Mouse (Mus musculus) mesoderm, embryonic 11.5 days (tissue): ENCODE results near the gene Pcp4l1.

ENCODE experiments used
- DNase-seq: peaks from one replicate; pipeline ENCODE4 v3.0.0-alpha.2; 2012; ENCODE audit warnings: low read depth, low spot score

The Pcp4l1 gene

DNA sequence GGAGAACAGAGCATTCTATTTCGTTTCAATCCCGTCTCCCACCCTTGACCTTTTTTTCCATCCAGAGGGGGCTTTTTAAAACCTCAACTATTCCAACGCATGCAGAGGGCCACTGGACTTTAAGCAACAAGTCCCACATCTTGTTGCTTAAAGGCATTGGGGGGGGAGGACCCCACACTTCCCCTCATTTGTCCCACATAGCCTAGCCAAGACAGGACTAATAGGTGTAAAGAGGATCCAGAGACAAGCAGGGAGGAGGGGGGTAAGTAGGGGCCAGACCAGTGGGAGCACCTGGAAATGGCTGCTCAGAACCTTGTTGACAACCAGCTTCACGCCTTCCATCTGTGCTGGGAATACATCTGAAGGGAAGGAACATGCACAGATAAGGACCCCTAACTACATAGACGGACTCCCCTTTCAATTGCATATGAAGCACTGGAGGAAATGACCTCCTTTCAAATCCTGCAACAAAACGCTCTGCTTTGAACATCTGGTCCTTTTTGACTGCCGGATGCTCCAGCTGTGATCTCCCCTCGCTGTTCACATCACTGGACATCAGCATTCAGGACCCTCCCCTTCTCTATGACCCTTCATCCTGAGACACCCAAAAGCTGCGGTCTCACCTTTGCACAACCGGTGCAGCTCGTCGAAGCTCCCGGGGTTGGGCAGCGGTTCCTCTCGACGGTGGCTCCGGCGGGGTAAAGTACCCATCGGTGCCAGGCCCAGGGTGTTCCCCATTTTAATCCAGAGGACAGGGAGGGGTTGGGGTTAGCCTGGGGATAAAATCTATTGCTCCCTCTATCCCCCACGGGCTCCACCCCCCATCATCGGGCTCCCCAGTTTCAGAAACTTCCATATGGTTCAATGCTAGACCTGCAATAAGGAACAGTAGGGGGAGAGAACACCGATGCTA lies 25.5 kb upstream of the Pcp4l1 start:
- no peak for DNase-seq

DNA sequence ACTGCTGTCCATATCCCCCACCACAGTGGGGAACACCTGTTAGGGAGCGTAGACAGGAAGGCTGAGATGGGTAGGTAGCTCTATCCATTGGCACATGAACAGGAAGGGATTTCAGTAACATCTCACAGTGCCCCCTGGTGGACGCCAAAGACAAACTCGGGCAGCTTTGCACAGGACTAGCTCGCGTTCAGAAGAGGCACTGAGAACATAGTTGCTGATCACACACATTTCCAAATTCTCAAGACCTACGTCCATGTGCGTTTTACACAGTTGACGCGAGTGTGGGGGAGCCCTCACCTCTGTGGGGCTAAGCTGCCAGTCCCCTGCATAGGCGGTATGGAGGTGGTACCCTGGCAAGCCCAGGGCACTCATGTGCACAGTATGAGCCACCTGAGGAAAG lies 24.8 kb upstream of the Pcp4l1 start:
- DNase-seq = peak; percentile 87

- DNase-seq = no peak
Measured at GRCm38 (mm10) chr1:171216241-171216955, 20.3 kb upstream of the Pcp4l1 start.

GRCm38 (mm10) chr1:171213801-171214496 lies 17.9 kb upstream of the Pcp4l1 start, which contains the start of gene Nr1i3:
Gene Nr1i3 (plus strand): TSS chr1:171213970.
- no peak for DNase-seq

GRCm38 (mm10) chr1:171212854-171213253 lies 16.8 kb upstream of the Pcp4l1 start:
- DNase-seq = no peak

- no peak for DNase-seq
Measured at GRCm38 (mm10) chr1:171209409-171209808, 13.3 kb upstream of the Pcp4l1 start.

GRCm38 (mm10) chr1:171205704-171206493 lies 9.8 kb upstream of the Pcp4l1 start:
- DNase-seq = no peak

DNA sequence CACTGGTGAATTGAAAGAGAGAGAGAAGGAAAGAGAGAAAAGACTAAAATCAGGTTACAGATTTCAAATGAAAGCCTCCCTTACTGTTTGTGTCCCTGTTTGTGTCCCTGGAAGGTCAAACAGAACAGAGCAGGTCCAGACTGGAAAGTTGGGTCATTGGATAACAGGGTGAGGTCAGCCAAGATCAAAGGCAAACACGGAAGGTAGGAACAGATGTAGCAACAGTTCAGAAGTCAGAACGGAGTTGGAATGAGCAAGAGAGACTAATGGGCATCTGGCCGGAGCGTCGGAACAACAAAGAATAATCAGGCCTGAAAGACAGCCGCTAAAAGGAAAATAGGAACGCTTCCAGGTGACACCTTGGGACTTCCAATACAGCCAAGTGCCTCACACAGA lies 8.2 kb upstream of the Pcp4l1 start:
- DNase-seq = no peak

- DNase-seq = no peak
Measured at GRCm38 (mm10) chr1:171203471-171204248, 7.6 kb upstream of the Pcp4l1 start.

DNA sequence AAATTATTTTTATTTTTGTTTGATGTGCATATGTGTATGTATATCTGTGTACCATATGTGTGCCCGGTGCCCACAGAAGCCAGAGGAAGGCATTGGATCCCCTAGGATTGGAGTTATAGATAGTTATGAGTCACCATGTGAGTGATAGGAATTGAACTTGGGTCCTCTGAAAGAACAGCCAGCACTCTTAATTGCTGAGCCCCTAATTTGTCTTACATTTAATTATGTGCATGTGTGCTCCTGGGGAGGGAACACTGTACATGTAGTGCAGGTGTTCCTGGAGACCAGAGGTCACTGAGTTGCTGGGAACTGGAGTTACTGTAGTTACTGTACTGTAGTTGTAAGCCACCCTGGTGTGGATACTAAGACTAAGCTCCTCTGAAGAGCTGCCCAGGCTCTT lies 4.7 kb upstream of the Pcp4l1 start:
- DNase-seq = no peak

- no peak for DNase-seq
Measured at GRCm38 (mm10) chr1:171199532-171199931, 3.5 kb upstream of the Pcp4l1 start.

DNA sequence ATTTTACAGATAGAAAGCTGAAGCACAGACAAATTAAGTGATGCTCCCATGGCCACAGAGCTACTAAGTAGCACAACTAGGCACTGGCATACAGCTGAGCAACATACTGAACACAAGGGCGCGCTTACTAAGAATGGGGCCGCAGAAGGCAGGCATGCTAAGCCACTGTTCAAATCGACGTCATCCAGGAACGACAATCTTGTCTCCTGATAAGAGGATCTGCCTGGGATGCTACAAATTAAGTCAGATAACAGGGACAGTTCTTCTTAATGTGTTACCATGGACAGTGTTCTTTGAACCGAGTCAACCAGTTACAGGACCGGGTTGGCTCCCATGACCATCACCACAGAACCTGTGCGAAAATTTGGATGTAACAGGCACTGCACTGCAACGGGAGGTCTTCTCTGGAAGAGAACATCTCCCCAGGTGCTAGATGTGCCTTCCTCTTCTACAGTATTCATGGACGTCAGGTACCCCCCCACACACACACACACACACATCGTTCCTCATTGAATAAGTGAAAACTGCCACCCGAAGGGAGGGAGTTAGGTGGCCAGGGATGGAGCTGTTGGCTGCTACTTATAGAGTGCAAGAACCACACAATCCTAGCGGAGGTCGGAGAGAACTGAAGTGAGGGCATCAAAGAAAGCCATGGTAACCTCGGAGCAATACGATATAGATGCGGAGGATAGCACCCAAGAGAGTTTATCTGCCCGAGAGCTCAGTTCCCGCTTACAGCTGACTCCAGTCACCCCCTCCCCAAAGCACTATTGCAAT lies 834 bp downstream of the Pcp4l1 start:
- no peak for DNase-seq

DNA sequence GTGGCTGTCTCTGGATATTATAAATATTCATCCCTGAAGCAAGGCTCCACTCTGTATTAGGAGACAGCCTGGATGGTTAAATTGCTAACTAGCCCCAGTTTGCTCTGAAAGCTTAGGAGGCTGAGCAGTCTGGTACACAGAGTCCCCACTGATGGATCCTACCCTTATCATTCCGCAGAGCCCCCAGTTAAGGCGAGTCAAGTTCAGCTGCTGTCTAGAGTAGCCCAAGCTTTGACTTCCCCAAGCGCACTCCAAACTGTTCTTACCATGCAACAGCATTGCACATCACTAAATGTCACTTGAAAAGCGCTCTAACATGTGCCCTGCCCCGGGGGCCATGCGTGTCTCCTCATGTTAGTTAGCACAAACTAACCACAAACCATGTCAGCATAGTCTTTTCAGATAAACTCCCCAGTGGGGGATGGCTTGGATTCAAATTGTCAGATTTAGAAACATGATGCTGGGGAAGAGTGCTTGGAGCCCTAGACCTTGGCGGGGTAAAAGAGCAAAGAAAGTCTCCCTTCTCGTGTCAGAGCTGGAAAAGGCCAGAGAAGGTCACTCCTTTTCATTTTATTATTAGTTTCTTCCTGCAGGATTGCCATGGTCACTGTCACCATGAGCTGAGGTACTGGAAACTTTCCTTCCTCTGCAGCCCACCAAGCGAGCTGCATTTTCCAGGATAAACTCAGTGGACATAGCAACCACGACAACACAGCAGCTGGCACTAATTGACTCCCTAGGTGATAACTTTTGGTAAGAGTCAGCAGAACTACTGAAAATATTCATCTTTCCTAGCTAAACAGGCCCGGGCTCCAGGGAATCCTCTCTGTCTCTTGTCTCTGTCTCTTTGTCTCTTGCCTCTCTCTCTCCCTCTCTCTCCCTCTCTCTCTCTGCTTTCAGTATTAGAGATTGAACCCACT lies 1.9 kb downstream of the Pcp4l1 start:
- no peak for DNase-seq

GRCm38 (mm10) chr1:171193093-171193840 lies 2.8 kb downstream of the Pcp4l1 start:
- DNase-seq = peak; percentile 36

GRCm38 (mm10) chr1:171192283-171192682 lies 3.8 kb downstream of the Pcp4l1 start:
- DNase-seq = no peak

GRCm38 (mm10) chr1:171190832-171191231 lies 5.2 kb downstream of the Pcp4l1 start:
- no peak for DNase-seq

DNA sequence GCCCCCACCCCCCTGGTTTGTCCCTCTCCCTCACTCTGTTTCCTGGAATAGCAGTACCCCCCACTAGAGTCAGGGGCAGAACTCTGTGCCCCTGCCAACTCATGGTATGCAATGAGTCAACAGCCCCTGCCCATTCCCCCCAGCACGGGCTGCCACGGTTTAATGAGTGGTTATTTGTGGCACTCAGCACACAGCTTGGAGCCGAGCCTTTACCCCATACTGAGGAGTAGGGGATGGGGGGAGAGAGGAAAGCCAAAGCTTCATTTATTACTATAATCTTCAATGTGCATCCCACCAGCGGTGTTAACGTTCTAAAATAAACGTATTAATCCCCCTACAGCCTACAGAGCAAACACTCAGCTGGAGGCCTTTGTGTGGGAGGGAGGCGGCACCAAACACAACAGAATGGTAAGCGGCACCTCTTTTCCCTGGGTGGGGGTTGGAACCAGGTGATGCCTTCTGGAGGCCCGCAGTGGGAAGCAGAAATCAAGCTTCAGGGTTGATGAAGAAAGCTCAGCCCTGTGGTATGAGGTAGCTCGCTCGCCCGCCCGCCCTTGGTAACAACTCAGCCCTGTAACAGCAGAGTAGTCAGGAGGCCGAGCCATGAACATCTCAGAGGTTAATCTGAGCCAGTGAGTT lies 6.5 kb downstream of the Pcp4l1 start:
- no peak for DNase-seq
